Mouse (Mus musculus) C2C12 (cell line): ENCODE measurements around the gene Osbpl2.

Experiments
- CTCF ChIP-seq: IDR thresholded peaks from one replicate; pipeline ENCODE4 v1.5.1; 2011; ENCODE audit not compliant: control insufficient read depth, insufficient read depth, insufficient read length
- FOSL1 ChIP-seq: IDR thresholded peaks from one replicate; pipeline ENCODE4 v1.8.0; 2011; ENCODE audit warnings: mild to moderate bottlenecking, low read length; ENCODE audit not compliant: poor library complexity, insufficient read depth, severe bottlenecking
- USF1 ChIP-seq: IDR thresholded peaks from one replicate; pipeline ENCODE4 v1.6.1; 2011; ENCODE audit warnings: low read depth, mild to moderate bottlenecking, control low read depth, moderate library complexity

DNA sequence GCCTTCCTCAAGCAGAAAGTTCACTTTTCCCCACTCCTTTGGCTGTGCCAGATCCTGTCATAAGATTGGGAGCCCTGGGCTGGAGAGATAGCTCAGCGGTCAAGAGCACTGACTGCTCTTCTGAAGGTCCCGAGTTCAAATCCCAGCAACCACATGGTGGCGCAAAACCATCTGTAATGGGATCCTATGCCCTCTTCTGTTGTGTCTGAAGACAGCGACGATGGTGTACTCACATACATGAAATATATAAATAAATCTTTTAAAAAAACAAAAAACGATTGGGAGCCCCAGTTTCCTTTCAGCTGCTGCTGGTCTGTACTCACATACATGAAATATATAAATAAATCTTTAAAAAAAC is 65.6 kb downstream of the Osbpl2 start:
- TF ChIP-seq USF1 (no peak), CTCF (no peak), FOSL1 (no peak)
